Mouse (Mus musculus) cortical plate, adult 2 months (tissue): Measurements from ENCODE around the gene Creb3l1. TPM values are rescaled to one million over a fixed set of nuclear protein-coding genes. Genes with fewer than 3 reads are reported as not detected.

Source experiments
- H3K27ac ChIP-seq: fragments of 200-500 bp; 2 replicates; pipeline ENCODE4 v1.5.1; 2012; ENCODE audit warnings: low read length, control low read depth, inconsistent platforms; ENCODE audit not compliant: insufficient read depth
- H3K4me1 ChIP-seq: fragments of 200-500 bp; 2 replicates; pipeline ENCODE4 v1.6.1; 2011; ENCODE audit warnings: low read length; ENCODE audit not compliant: control insufficient read depth, insufficient read depth
- H3K4me3 ChIP-seq: fragments of 200-500 bp; 2 replicates; pipeline ENCODE4 v1.5.1; 2011; ENCODE audit warnings: mild to moderate bottlenecking, low read length, control low read depth; ENCODE audit not compliant: insufficient read depth
- CTCF ChIP-seq: fragments of 200-500 bp; IDR thresholded peaks from 2 replicates; pipeline ENCODE4 v1.5.1; 2011; ENCODE audit warnings: mild to moderate bottlenecking, control low read depth, low read length; ENCODE audit not compliant: insufficient read depth; ENCODE audit errors: extremely low read depth
- POLR2A ChIP-seq: fragments of 200-500 bp; IDR thresholded peaks from 2 replicates; pipeline ENCODE4 v1.6.1; 2011; ENCODE audit warnings: mild to moderate bottlenecking, low read length, control low read depth; ENCODE audit not compliant: insufficient read depth; ENCODE audit errors: extremely low read depth
- polyA plus RNA-seq: library from polyadenylated mRNA; depleted of rRNA; stranded (reverse); fragments of >200 nt; gene quantifications from 2 replicates; pipeline ENCODE4 v1.2.3, GENCODE M21; 2012; rRNA removed

Creb3l1 gene
- polyA plus RNA-seq: 0.74 and 0.98 TPM in 2 replicates

DNA sequence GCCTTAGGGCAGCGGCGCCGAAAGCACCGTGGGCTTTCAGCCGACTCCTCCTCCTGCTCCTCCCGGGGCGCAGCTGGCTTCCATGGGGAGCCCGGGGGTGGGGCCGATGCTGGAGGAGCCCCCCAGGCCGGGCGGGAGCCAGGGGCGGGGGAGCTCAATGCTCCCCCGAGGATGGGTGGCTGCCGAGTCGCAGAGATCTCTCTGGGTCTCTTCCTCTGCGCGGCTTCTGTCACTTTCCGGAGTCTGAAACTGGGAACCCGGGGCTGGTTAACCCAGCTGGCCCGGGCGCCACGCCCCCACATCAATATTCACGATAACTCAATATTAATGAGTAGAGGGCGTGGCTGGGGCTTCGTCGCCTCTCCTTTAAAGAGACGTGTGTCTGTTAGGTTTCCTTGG is at the start of gene Creb3l1:
Gene Creb3l1, minus strand, starts transcription at position 229 of the 399 bp plus-strand sequence.
- Histone ChIP-seq H3K4me3 (peak within 1 kb of the TSS; percentile 16), H3K4me1 (no peaks in the 10 kb centered on the region), H3K27ac (no peak within 1 kb of the TSS)
- TF ChIP-seq CTCF: no peak
- no peak for TF ChIP-seq POLR2A

GRCm38 (mm10) chr2:92071143-92071542 is 46.8 kb upstream of the Creb3l1 start:
- no peak overlapping the region for H3K4me3 ChIP-seq
- no peak overlapping the region for H3K27ac ChIP-seq
- TF ChIP-seq POLR2A (no peak), CTCF (no peak)
- no peaks in the 10 kb centered on the region; the same call in 1 of the 2 replicates for H3K4me1 ChIP-seq

- Histone ChIP-seq H3K4me3 (no peak overlapping the region), H3K27ac (no peak overlapping the region), H3K4me1 (no peaks in the 10 kb centered on the region; the same call in 1 of the 2 replicates)
- TF ChIP-seq POLR2A (no peak), CTCF (no peak)
Observed at GRCm38 (mm10) chr2:92069630-92070029, 45.3 kb upstream of the Creb3l1 start.

GRCm38 (mm10) chr2:92067600-92067999 is 43.3 kb upstream of the Creb3l1 start:
- TF ChIP-seq CTCF (no peak), POLR2A (no peak)
- Histone ChIP-seq H3K27ac (no peak overlapping the region), H3K4me1 (no peaks in the 10 kb centered on the region; the same call in 1 of the 2 replicates), H3K4me3 (no peak overlapping the region)

- Histone ChIP-seq H3K4me1 (no peaks in the 10 kb centered on the region; the same call in 1 of the 2 replicates), H3K4me3 (no peak overlapping the region), H3K27ac (no peak overlapping the region)
- TF ChIP-seq POLR2A: no peak
- TF ChIP-seq CTCF: no peak
Observed at GRCm38 (mm10) chr2:92066899-92067298, 42.6 kb upstream of the Creb3l1 start.

DNA sequence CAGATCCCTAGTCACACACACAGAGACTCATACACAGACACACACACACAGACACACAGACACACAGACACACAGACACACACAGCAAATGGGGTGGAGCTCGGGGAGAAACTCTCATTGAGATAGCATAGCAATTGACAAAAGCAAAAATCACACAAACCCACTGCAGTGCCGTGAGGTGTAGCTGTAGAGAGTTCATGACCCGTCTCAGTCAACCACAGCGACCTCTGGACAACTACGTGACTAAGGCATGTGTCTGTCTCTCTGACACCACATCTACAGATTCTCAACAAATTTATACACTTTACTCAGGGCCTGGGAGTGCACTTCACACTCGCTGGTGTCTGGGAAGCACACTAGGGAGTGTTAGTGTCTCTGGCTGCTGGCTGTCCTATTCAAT is 41.6 kb upstream of the Creb3l1 start:
- Histone ChIP-seq H3K27ac (no peak overlapping the region), H3K4me1 (no peaks in the 10 kb centered on the region; the same call in 1 of the 2 replicates), H3K4me3 (no peak overlapping the region)
- TF ChIP-seq CTCF: no peak
- TF ChIP-seq POLR2A: no peak

- no peak overlapping the region for H3K27ac ChIP-seq
- TF ChIP-seq CTCF: no peak
- no peak for TF ChIP-seq POLR2A
- no peak overlapping the region for H3K4me3 ChIP-seq
- H3K4me1 ChIP-seq: no peaks in the 10 kb centered on the region; the same call in 1 of the 2 replicates
Observed at GRCm38 (mm10) chr2:92065269-92065888, 41.1 kb upstream of the Creb3l1 start.

- H3K27ac ChIP-seq: no peak overlapping the region
- H3K4me1 ChIP-seq: no peaks in the 10 kb centered on the region; the same call in 1 of the 2 replicates
- TF ChIP-seq POLR2A (no peak), CTCF (no peak)
- no peak overlapping the region for H3K4me3 ChIP-seq
Observed at GRCm38 (mm10) chr2:92063106-92063505, 38.8 kb upstream of the Creb3l1 start.

GRCm38 (mm10) chr2:92061337-92061736 is 37.0 kb upstream of the Creb3l1 start:
- no peak overlapping the region for H3K4me3 ChIP-seq
- TF ChIP-seq CTCF (no peak), POLR2A (no peak)
- no peak overlapping the region for H3K27ac ChIP-seq
- H3K4me1 ChIP-seq: 0 out of 2 replicates have a peak, but pooled peaks cover 2% of the 10 kb centered on the region

DNA sequence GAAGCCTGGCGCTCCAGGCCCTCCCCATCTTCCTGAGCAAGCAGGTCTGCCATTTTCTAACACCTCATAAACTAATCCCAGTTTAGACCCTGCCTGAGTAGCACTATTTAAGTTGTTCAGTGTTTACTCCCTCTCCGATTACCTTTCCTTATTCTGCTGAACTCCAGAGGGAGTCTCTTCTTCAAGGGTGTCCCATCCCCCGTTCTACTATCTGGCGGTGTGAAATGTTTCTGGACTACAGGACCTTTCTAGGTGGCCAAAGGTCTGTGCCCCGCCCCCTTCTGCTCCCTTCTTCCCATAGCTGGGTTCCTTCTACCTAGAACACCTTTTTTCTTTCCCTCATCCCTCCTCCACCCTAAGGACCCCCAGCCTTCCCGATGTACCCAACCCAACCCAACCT is 36.0 kb upstream of the Creb3l1 start:
- H3K27ac ChIP-seq: peak overlapping the region; percentile 86
- 0 out of 2 replicates have a peak, but pooled peaks cover 2% of the 10 kb centered on the region for H3K4me1 ChIP-seq
- TF ChIP-seq CTCF: no peak
- no peak for TF ChIP-seq POLR2A
- peak overlapping the region; percentile 51 for H3K4me3 ChIP-seq
